Mouse (Mus musculus): ENCODE measurements around the gene Abca13. TPM values are rescaled to one million over a fixed set of nuclear protein-coding genes. Genes with fewer than 3 reads are reported as not detected.
"Not testable (repeated sequence)": the region's sequence is repeated elsewhere in the genome, so short reads cannot be mapped to it uniquely, and the experiment has no call there.

Abca13 gene
- total and polyA plus RNA-seq, 2 experiments = not detected

- WGBS = 63% methylated on average over 4 of the region's 4 CpGs
- H3K4me1 ChIP-seq (ENCODE audit: control insufficient read depth, insufficient read depth, low read length) = no peaks in the 10 kb centered on the region
- H3K4me3 ChIP-seq (ENCODE audit: insufficient read depth, low read depth, low read length) = no peak overlapping the region
- no peaks in the 10 kb centered on the region for H3K79me2 ChIP-seq (ENCODE audit: control insufficient read depth, insufficient read depth, low read length)
- TF ChIP-seq CTCF (IDR thresholded peaks at IDR 0.05; ENCODE audit: low read depth, low read length) (no peak), POLR2A (IDR thresholded peaks at IDR 0.05; ENCODE audit: extremely low read depth, insufficient read depth, low read length) (no peak)
- H3K36me3 ChIP-seq (ENCODE audit: control insufficient read depth, insufficient read depth, low read length) = no peaks in the 10 kb centered on the region
- DNase-seq (ENCODE audit: extremely low read depth, low read depth, low spot score) = no peak
- H3K9ac ChIP-seq (ENCODE audit: low read depth, low read length) = no peak overlapping the region
- no peak overlapping the region for H3K27ac ChIP-seq (replicated peaks; ENCODE audit: insufficient read depth, low read depth, low read length)
- H3K27me3 ChIP-seq (ENCODE audit: control insufficient read depth, insufficient read depth, low read length) = no peaks in the 10 kb centered on the region
Measured at GRCm38 (mm10) chr11:9226399-9226798, 34.7 kb downstream of the Abca13 start.

GRCm38 (mm10) chr11:9249627-9250026 is 57.9 kb downstream of the Abca13 start:
- not testable (repeated sequence) for H3K9ac ChIP-seq (ENCODE audit: low read depth, low read length); H3K79me2 ChIP-seq (ENCODE audit: control insufficient read depth, insufficient read depth, low read length); H3K36me3 ChIP-seq (ENCODE audit: control insufficient read depth, insufficient read depth, low read length); H3K27me3 ChIP-seq (ENCODE audit: control insufficient read depth, insufficient read depth, low read length); H3K27ac ChIP-seq (replicated peaks; ENCODE audit: insufficient read depth, low read depth, low read length); DNase-seq (ENCODE audit: extremely low read depth, low read depth, low spot score); H3K4me3 ChIP-seq (ENCODE audit: insufficient read depth, low read depth, low read length); H3K4me1 ChIP-seq (ENCODE audit: control insufficient read depth, insufficient read depth, low read length)
- 80% methylated on average over 5 of the region's 5 CpGs for WGBS

DNA sequence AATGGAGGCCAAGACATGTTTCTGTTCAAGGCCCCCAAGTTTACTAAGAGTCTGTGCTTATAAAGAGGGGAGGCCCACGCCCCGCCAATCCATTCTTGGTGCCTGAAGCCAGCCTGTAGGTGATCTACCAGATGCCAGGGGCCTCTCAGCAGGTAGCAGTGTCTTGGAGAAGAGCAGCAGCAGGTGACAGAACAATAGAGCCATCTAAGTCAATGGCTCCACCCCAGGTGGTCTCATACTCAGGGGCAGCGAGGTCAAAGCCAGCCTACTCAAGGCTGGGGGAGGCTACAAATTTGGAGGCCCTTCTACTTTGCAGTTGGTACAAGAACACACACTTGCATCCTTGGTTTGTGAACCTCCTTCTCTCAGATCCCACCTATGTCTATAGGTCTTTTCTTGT is 71.3 kb downstream of the Abca13 start:
- not testable (repeated sequence) for H3K36me3 ChIP-seq (ENCODE audit: control insufficient read depth, insufficient read depth, low read length); H3K27ac ChIP-seq (replicated peaks; ENCODE audit: insufficient read depth, low read depth, low read length); H3K4me3 ChIP-seq (ENCODE audit: insufficient read depth, low read depth, low read length)

DNA sequence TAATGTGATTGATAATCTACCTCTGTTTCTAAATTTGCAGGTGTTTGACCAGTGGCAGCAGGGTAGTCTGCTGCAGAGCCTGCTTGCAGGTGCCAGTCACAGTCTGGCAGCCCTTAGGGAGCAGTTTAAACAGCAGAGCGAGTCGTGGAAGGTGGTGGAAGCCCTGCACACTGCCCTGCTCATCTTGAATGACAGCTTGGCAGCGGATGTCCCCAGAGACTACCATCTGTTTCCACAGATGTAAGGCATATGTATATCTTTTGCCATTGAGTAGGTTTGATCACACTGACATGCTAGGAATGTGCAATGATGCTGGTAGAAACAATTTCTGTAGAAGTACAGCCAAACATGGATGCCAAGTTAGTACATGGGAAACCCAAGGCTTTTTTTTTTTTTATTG is 77.3 kb downstream of the Abca13 start:
- no peak for TF ChIP-seq CTCF (IDR thresholded peaks at IDR 0.05; ENCODE audit: low read depth, low read length)
- no peak for TF ChIP-seq POLR2A (IDR thresholded peaks at IDR 0.05; ENCODE audit: extremely low read depth, insufficient read depth, low read length)
- Histone ChIP-seq H3K27ac (replicated peaks; ENCODE audit: insufficient read depth, low read depth, low read length) (no peak overlapping the region), H3K79me2 (ENCODE audit: control insufficient read depth, insufficient read depth, low read length) (no peaks in the 10 kb centered on the region), H3K36me3 (ENCODE audit: control insufficient read depth, insufficient read depth, low read length) (no peaks in the 10 kb centered on the region), H3K4me3 (ENCODE audit: insufficient read depth, low read depth, low read length) (no peak overlapping the region), H3K27me3 (ENCODE audit: control insufficient read depth, insufficient read depth, low read length) (no peaks in the 10 kb centered on the region), H3K9ac (ENCODE audit: low read depth, low read length) (no peak overlapping the region), H3K4me1 (ENCODE audit: control insufficient read depth, insufficient read depth, low read length) (no peaks in the 10 kb centered on the region)
- 69% methylated on average over 3 of the region's 3 CpGs for WGBS
- no peak for DNase-seq (ENCODE audit: extremely low read depth, low read depth, low spot score)

More for the DNA sequence above, 71.3 kb downstream of the Abca13 start:
- WGBS = 76% methylated on average over 3 of the region's 3 CpGs
- not testable (repeated sequence) for H3K9ac ChIP-seq (ENCODE audit: low read depth, low read length); DNase-seq (ENCODE audit: extremely low read depth, low read depth, low spot score); H3K27me3 ChIP-seq (ENCODE audit: control insufficient read depth, insufficient read depth, low read length); H3K79me2 ChIP-seq (ENCODE audit: control insufficient read depth, insufficient read depth, low read length); H3K4me1 ChIP-seq (ENCODE audit: control insufficient read depth, insufficient read depth, low read length)

- 71% methylated on average over 3 of the region's 3 CpGs for WGBS
- H3K9ac ChIP-seq (ENCODE audit: low read depth, low read length) = no peak overlapping the region
Measured at GRCm38 (mm10) chr11:9285204-9285603, 93.5 kb downstream of the Abca13 start.

DNA sequence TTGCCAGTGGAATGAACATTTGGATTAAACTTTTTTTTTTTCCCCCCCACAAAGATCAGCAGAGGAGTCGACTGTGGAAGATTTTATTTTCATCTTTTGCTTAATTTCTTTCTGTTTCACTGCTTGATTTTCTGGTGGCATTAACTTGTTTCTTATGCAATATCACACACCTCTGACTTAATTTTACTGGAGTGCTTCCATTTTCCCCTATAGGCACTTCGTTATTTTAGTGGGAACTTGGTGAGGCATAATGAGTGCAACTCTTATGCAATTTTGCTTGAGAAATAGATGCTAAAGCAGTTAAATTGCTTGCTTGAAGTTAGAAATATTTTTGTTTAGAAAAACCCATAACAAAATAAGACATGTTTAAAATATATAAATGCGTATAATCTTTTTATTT is 94.0 kb downstream of the Abca13 start:
- Histone ChIP-seq H3K27ac (replicated peaks; ENCODE audit: insufficient read depth, low read depth, low read length) (no peak overlapping the region), H3K36me3 (ENCODE audit: control insufficient read depth, insufficient read depth, low read length) (no peaks in the 10 kb centered on the region), H3K4me3 (ENCODE audit: insufficient read depth, low read depth, low read length) (no peak overlapping the region), H3K9ac (ENCODE audit: low read depth, low read length) (no peak overlapping the region), H3K27me3 (ENCODE audit: control insufficient read depth, insufficient read depth, low read length) (no peaks in the 10 kb centered on the region), H3K79me2 (ENCODE audit: control insufficient read depth, insufficient read depth, low read length) (no peaks in the 10 kb centered on the region), H3K4me1 (ENCODE audit: control insufficient read depth, insufficient read depth, low read length) (no peaks in the 10 kb centered on the region)
- DNase-seq (ENCODE audit: extremely low read depth, low read depth, low spot score) = no peak
- no peak for TF ChIP-seq POLR2A (IDR thresholded peaks at IDR 0.05; ENCODE audit: extremely low read depth, insufficient read depth, low read length)
- no peak for TF ChIP-seq CTCF (IDR thresholded peaks at IDR 0.05; ENCODE audit: low read depth, low read length)
- WGBS = 79% methylated on average over 3 of the region's 3 CpGs

More at GRCm38 (mm10) chr11:9285204-9285603, 93.5 kb downstream of the Abca13 start:
- Histone ChIP-seq H3K4me1 (ENCODE audit: control insufficient read depth, insufficient read depth, low read length) (no peaks in the 10 kb centered on the region), H3K79me2 (ENCODE audit: control insufficient read depth, insufficient read depth, low read length) (no peaks in the 10 kb centered on the region), H3K27me3 (ENCODE audit: control insufficient read depth, insufficient read depth, low read length) (no peaks in the 10 kb centered on the region), H3K4me3 (ENCODE audit: insufficient read depth, low read depth, low read length) (no peak overlapping the region), H3K27ac (replicated peaks; ENCODE audit: insufficient read depth, low read depth, low read length) (no peak overlapping the region), H3K36me3 (ENCODE audit: control insufficient read depth, insufficient read depth, low read length) (no peaks in the 10 kb centered on the region)
- DNase-seq (ENCODE audit: extremely low read depth, low read depth, low spot score) = no peak
- TF ChIP-seq POLR2A (IDR thresholded peaks at IDR 0.05; ENCODE audit: extremely low read depth, insufficient read depth, low read length) (no peak), CTCF (IDR thresholded peaks at IDR 0.05; ENCODE audit: low read depth, low read length) (no peak)
